Mouse (Mus musculus) ES-CJ7 (cell line): ENCODE measurements around the gene Olfr566.

Experiments
- DNase-seq: peaks from one replicate; pipeline ENCODE4 v3.0.0; 2011; ENCODE audit warnings: low read depth, low spot score

Olfr566 gene

GRCm38 (mm10) chr7:102858665-102859064 lies at the start of gene Olfr566:
TSS of gene Olfr566 (minus strand) at chr7:102858765.
- DNase-seq = no peak

GRCm38 (mm10) chr7:102890782-102891181 lies 32.2 kb upstream of the Olfr566 start, which contains the start of gene Olfr569:
TSS of gene Olfr569 (minus strand) at chr7:102890882.
- no peak for DNase-seq

- DNase-seq = no peak
These were observed 18.3 kb upstream of the Olfr566 start, which contains the start of gene Olfr568 for GRCm38 (mm10) chr7:102876822-102877221. TSS of gene Olfr568 (plus strand) at chr7:102877122.

- no peak for DNase-seq
These were observed 2.8 kb downstream of the Olfr566 start for GRCm38 (mm10) chr7:102855807-102856206.
